Mouse (Mus musculus) limb, embryonic 15.5 days (tissue): Measurements from ENCODE around the gene Rsad1. TPM values are rescaled to one million over a fixed set of nuclear protein-coding genes. Genes with fewer than 3 reads are reported as not detected.

Experiments used
- polyA plus RNA-seq: library from polyadenylated mRNA; unstranded; fragments of >200 nt; fragmentation: Nextera tagmentation; extraction: Ambion mirVana; gene quantifications from 2 replicates; pipeline ENCODE4 v1.2.1, GENCODE M21; 2015

The Rsad1 gene
- polyA plus RNA-seq, 1 experiment from 2014 or later = 3.7 TPM

Other genes with a start within 250 kb of the Rsad1 start
- 96.9 and 105 TPM in 2 replicates for gene Luc7l3, start 227.3 kb downstream of the Rsad1 start, polyA plus RNA-seq
- gene Ankrd40, start 221.3 kb downstream of the Rsad1 start, polyA plus RNA-seq = 19.9 and 21.7 TPM in 2 replicates
- 1.3 and 1.6 TPM in 2 replicates for gene Abcc3, start 156.3 kb downstream of the Rsad1 start, polyA plus RNA-seq
- gene Cacna1g, start 75.1 kb downstream of the Rsad1 start, polyA plus RNA-seq = 27.7 and 30.8 TPM in 2 replicates
- gene Spata20, start 63.1 kb downstream of the Rsad1 start, polyA plus RNA-seq = 0.27 TPM in 2 replicates
- 10.3 and 11.1 TPM in 2 replicates for gene Epn3, start 49.3 kb downstream of the Rsad1 start, polyA plus RNA-seq
- 1.5 and 1.6 TPM in 2 replicates for gene Mycbpap, start 27.5 kb downstream of the Rsad1 start, polyA plus RNA-seq
- gene Chad, start 15.8 kb upstream of the Rsad1 start, polyA plus RNA-seq = 22.7 and 31.1 TPM in 2 replicates
- gene Acsf2, start 52.6 kb upstream of the Rsad1 start, polyA plus RNA-seq = 6.2 and 6.3 TPM in 2 replicates
- gene Lrrc59, start 80.5 kb upstream of the Rsad1 start, polyA plus RNA-seq = 231 and 234 TPM in 2 replicates
- gene Mrpl27, start 104.5 kb upstream of the Rsad1 start, polyA plus RNA-seq = 126 and 128 TPM in 2 replicates
- 13.6 and 14.0 TPM in 2 replicates for gene Eme1, start 104.7 kb upstream of the Rsad1 start, polyA plus RNA-seq
- gene Xylt2, start 128.3 kb upstream of the Rsad1 start, polyA plus RNA-seq = 19.9 and 22.5 TPM in 2 replicates
- gene Gm11541, start 155.2 kb upstream of the Rsad1 start, polyA plus RNA-seq = 0.19 and 0.27 TPM in 2 replicates
- gene Cdc34b, start 192.5 kb upstream of the Rsad1 start, polyA plus RNA-seq = not detected in 2 replicates
- not detected in 2 replicates for gene Tmem92, start 233.4 kb upstream of the Rsad1 start, polyA plus RNA-seq